Mouse (Mus musculus) kidney, embryonic 15.5 days (tissue): ENCODE data around the gene Tmem203. TPM values are rescaled to one million over a fixed set of nuclear protein-coding genes. Genes with fewer than 3 reads are reported as not detected.

Source experiments
- ATAC-seq: fragments of 200-750 bp; cut with Nextera tagmentation; replicated peaks from 2 replicates; pipeline ENCODE4 v1.8.0; 2017; ENCODE audit warnings: moderate TSS enrichment; ENCODE audit not compliant: low FRiP score
- H3K27ac ChIP-seq: fragments of 300-500 bp; sonication (generic); 2 replicates; pipeline ENCODE4 v1.5.1; 2015; ENCODE audit warnings: mild to moderate bottlenecking, inconsistent platforms
- H3K27me3 ChIP-seq: fragments of 300-500 bp; sonication (generic); 2 replicates; pipeline ENCODE4 v1.6.1; 2015; ENCODE audit warnings: inconsistent platforms
- H3K36me3 ChIP-seq: fragments of 300-500 bp; sonication (generic); 2 replicates; pipeline ENCODE4 v1.6.1; 2015; ENCODE audit warnings: inconsistent platforms
- H3K4me1 ChIP-seq: fragments of 300-500 bp; sonication (generic); 2 replicates; pipeline ENCODE4 v1.6.1; 2015; ENCODE audit warnings: inconsistent platforms
- H3K4me2 ChIP-seq: fragments of 300-500 bp; sonication (generic); 2 replicates; pipeline ENCODE4 v1.6.1; 2015; ENCODE audit warnings: moderate library complexity, mild to moderate bottlenecking, inconsistent platforms
- H3K4me3 ChIP-seq: fragments of 300-500 bp; sonication (generic); replicated peaks from 2 replicates; pipeline ENCODE4 v1.5.1; 2015; ENCODE audit warnings: mild to moderate bottlenecking, inconsistent platforms
- H3K9ac ChIP-seq: fragments of 300-500 bp; sonication (generic); 2 replicates; pipeline ENCODE4 v1.6.1; 2015; ENCODE audit warnings: mild to moderate bottlenecking, inconsistent platforms
- H3K9me3 ChIP-seq: fragments of 300-500 bp; sonication (generic); replicated peaks from 2 replicates; pipeline ENCODE4 v1.6.1; 2016; ENCODE audit warnings: inconsistent platforms
- WGBS: fragments of 180-500 bp; shearing (Covaris S2); methylation state at CpG from one replicate; pipeline ENCODE4 v1.1.7; 2015; ENCODE audit warnings: mixed read lengths; 5-methylcytosine and 5-hydroxymethylcytosine counted together
- polyA plus RNA-seq: library from polyadenylated mRNA; unstranded; fragments of >200 nt; fragmentation: Nextera tagmentation; extraction: Ambion mirVana; gene quantifications from 2 replicates; pipeline ENCODE4 v1.2.1, GENCODE M21; 2015

Tmem203 gene
- polyA plus RNA-seq, 1 experiment from 2014 or later = 23.4 TPM

DNA sequence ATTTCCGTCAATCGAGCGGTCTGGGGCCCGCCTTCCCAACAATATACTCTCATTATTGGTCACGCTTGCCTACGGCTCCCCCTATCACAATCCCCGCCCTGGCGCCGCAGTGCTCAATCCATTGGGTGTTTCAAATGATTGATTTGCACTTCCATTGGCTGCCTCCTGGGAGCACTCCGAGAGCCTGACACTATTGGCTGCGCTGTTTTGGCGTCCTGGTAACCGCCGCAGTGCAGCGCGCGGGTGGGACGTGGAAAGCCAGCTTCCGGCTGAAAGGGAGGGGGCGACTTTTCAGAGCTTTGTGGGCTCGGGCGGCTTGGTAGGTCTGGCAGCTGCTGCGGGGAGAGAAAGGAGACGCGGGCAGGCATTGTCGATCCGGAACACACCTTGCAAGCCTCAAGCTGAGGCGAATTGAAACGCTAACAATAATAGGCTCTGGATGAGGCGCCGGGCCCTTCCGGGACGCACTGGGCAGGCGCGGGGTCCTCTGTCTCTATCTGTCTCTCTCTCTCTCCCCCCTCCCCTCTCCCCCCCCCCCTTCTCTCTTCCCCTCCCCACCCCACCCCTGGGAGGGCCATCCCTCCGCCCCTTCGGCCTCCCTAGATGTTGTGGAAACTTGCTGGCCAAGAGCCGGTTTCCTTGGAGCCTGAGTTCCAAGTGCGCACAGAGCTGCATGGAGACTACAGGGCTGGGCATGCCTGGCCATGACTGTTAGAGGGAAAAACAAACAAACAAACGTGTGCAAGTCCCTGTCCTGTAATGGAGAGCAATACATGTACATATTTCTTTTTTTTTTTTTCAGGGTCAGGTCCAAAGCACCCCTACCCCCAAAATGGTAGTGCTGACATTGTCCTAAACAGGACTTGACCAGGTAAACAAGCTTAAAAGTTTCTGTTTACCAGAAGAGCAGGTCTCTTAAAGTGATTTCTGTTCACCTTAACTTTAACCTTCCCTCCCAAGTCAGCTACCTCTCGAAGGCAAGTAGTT is 30.2 kb upstream of the Tmem203 start:
- ATAC-seq = peak; percentile 96
- H3K4me2 ChIP-seq = peak overlapping the region; percentile 60
- peaks cover 25% of the 10 kb centered on the region for H3K4me1 ChIP-seq
- H3K9ac ChIP-seq = peak overlapping the region; percentile 55
- peak overlapping the region; percentile 72 for H3K4me3 ChIP-seq
- no peaks in the 10 kb centered on the region for H3K9me3 ChIP-seq
- 1% methylated on average over 40 of the region's 41 CpGs for WGBS
- H3K27me3 ChIP-seq = no peaks in the 10 kb centered on the region
- peak overlapping the region; percentile 99 for H3K27ac ChIP-seq
- peaks cover 13% of the 10 kb centered on the region for H3K36me3 ChIP-seq

DNA sequence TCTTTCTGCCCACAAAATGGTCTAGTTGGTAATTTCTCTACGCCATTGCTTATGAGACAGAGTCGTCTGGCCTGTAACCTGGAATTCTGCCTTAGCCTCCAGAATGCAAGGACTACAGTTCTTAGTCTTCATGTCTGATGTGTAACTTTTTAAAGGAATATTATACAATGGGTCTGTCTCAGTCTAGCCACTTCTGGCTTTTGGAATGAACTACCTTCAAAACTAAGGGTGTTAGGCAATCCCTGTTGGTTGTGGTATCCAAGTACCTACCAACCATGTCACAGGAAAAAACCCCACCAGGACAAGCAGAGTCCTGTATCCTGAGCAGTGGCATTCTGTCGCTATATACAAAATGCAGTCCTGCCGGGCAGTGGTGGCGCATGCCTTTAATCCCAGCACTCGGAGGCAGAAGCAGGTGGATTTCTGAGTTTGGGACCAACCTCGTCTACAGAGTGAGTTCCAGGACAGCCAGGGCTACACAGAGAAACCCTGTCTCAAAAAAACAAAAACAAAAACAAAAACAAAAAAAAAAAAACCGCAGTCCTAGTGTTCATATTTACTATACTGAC is 29.3 kb upstream of the Tmem203 start:
- Histone ChIP-seq H3K36me3 (peaks cover 13% of the 10 kb centered on the region), H3K4me2 (peak overlapping the region; percentile 60), H3K27me3 (no peaks in the 10 kb centered on the region), H3K4me1 (peaks cover 25% of the 10 kb centered on the region), H3K9ac (peak overlapping the region; percentile 55; the same call in 1 of the 2 replicates), H3K9me3 (no peaks in the 10 kb centered on the region), H3K4me3 (peak overlapping the region; percentile 72), H3K27ac (peak overlapping the region; percentile 99)
- no peak for ATAC-seq
- 80% methylated on average over 8 of the region's 8 CpGs for WGBS

DNA sequence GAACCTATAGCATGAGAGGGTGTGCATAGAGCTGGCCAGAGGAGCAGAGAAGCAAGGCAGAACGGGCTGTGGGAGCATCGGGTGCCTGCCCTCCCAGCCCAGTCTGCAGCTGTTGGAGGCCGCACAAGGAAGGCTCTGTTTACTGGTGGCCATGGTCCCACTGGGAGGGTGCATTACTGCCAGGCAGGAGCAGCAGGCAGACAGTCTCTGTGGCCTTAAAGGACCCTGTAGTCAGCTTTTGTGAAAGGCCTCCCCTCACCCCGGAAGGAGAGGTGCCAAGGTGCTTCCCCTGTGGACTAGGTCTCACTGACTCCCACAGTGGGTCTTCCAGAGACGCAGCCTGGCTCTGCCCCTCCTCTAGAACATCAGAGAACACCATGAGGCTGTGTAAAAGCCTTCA is 28.4 kb upstream of the Tmem203 start:
- WGBS = 85% methylated on average over 5 of the region's 5 CpGs

DNA sequence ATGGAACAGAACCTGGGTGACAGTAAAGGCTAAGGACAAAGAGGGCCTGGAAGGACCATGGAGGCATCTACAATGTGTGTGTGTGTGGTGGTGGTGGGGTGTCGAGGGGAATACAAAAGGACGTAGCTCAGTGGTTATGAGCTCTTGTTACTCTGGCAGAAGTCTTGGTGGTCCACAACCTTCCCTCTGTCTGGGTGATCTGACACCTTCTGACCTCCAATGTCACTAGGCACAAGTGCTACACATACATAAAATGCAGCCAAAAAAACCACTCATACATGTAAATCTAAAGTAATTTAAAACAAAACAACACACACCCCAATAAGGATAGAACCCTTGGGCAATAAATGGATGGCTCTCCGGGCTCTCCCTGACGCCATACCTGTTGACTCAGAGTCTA is 27.8 kb upstream of the Tmem203 start:
- 0 out of 2 replicates have a peak overlapping the region, but pooled peaks have one; percentile 85 for H3K27ac ChIP-seq
- no peak overlapping the region for H3K4me3 ChIP-seq
- WGBS = 90% methylated on average over 4 of the region's 4 CpGs
- no peak overlapping the region for H3K4me2 ChIP-seq
- no peaks in the 10 kb centered on the region for H3K27me3 ChIP-seq
- no peak for ATAC-seq
- H3K9me3 ChIP-seq = no peaks in the 10 kb centered on the region
- no peak overlapping the region for H3K9ac ChIP-seq
- peaks cover 25% of the 10 kb centered on the region for H3K4me1 ChIP-seq
- H3K36me3 ChIP-seq = no peaks in the 10 kb centered on the region

More for the DNA sequence above, 28.4 kb upstream of the Tmem203 start:
- Histone ChIP-seq H3K27me3 (no peaks in the 10 kb centered on the region), H3K4me2 (no peak overlapping the region), H3K9ac (no peak overlapping the region), H3K4me3 (no peak overlapping the region), H3K36me3 (peaks cover 5% of the 10 kb centered on the region), H3K4me1 (peaks cover 25% of the 10 kb centered on the region), H3K27ac (no peak overlapping the region), H3K9me3 (no peaks in the 10 kb centered on the region)
- ATAC-seq = no peak

DNA sequence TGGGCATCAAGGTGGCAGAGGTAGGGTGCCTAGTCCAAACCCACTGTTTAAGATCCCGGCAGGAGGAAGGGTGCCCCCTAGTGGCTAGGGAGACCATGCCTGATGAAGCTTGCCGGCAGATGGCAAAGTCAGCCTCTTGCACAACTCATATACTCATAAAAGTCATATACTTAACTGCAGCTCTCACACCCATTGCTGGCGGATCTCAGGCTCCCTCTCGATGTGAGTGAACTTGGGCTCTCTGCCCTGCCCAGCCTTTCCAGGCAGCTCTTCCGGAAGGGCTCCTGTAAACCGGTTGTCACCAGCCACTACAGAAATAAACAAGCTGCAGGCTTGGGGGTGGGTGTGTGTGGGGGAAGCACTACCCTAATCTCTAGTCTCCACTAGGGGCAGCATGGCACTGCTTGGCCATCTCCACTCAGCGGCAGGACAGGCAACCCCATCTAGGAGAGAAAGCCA is 26.8 kb upstream of the Tmem203 start:
- peak overlapping the region; percentile 85 for H3K27ac ChIP-seq
- peak overlapping the region; percentile 55 for H3K4me2 ChIP-seq
- WGBS = 2% methylated on average over 7 of the region's 7 CpGs
- H3K36me3 ChIP-seq = no peaks in the 10 kb centered on the region
- H3K9me3 ChIP-seq = no peaks in the 10 kb centered on the region
- 0 out of 2 replicates have a peak overlapping the region, but pooled peaks have one; percentile 21 for H3K9ac ChIP-seq
- ATAC-seq = peak; percentile 24
- H3K4me1 ChIP-seq = peaks cover 18% of the 10 kb centered on the region
- H3K4me3 ChIP-seq = peak overlapping the region; percentile 31
- H3K27me3 ChIP-seq = no peaks in the 10 kb centered on the region

DNA sequence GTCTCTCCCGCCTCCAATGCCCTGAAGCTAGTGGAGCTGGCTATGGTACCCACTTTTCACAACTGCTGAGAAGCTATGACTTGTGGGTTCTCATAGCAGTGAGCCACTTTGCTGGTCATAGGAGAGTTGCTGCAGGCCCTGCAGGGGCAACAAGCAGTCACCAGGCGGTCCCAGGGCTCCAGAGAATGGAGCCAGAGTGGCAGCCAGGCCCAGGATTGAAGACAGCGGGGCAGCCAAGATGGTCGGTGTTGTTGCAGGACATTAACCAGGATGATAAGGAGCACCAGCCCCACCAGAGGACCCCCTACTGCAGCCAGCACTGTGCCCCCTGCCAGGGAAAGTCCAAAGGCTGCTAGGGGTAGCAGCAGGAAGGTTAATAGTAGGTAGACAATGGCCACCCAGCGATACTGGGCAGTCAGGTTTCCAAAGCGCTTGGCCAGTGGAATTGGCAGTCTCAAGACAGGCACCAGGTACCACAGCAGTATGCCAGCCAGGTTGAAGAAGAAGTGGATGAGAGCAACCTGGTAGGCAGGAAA is 26.2 kb upstream of the Tmem203 start:
- peak overlapping the region; percentile 55 for H3K4me2 ChIP-seq
- WGBS = 69% methylated on average over 6 of the region's 6 CpGs

DNA sequence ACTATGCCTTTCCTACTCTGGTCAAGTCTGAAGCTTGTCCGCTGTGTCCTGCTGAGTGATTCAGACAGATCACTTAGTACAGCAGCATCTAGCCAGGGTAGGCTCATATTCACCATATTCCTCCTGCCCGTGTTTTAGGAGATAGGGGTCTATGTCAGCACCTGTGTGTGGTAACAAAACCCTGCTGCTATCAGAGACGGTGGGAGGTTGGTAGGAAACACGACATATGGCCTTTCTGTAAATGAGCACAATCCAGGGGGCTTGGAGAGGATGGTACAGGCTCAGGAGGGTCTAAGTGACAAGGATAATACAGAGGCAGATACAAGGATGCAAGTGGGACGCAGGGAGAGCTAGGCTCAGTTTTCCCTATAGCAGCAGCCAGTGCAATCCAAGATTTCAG is 25.7 kb upstream of the Tmem203 start:
- no peaks in the 10 kb centered on the region for H3K9me3 ChIP-seq
- WGBS = 78% methylated on average over 5 of the region's 5 CpGs
- no peak overlapping the region for H3K9ac ChIP-seq
- no peak overlapping the region for H3K27ac ChIP-seq
- H3K27me3 ChIP-seq = no peaks in the 10 kb centered on the region
- peaks cover 18% of the 10 kb centered on the region for H3K4me1 ChIP-seq
- ATAC-seq = no peak
- no peak overlapping the region for H3K4me3 ChIP-seq
- no peaks in the 10 kb centered on the region for H3K36me3 ChIP-seq
- H3K4me2 ChIP-seq = no peak overlapping the region

More for the DNA sequence above, 26.2 kb upstream of the Tmem203 start:
- Histone ChIP-seq H3K27ac (no peak overlapping the region), H3K4me1 (peaks cover 16% of the 10 kb centered on the region), H3K4me3 (0 out of 2 replicates have a peak overlapping the region, but pooled peaks have one; percentile 31), H3K9me3 (no peaks in the 10 kb centered on the region), H3K9ac (no peak overlapping the region), H3K27me3 (no peaks in the 10 kb centered on the region), H3K36me3 (no peaks in the 10 kb centered on the region)
- ATAC-seq = no peak

DNA sequence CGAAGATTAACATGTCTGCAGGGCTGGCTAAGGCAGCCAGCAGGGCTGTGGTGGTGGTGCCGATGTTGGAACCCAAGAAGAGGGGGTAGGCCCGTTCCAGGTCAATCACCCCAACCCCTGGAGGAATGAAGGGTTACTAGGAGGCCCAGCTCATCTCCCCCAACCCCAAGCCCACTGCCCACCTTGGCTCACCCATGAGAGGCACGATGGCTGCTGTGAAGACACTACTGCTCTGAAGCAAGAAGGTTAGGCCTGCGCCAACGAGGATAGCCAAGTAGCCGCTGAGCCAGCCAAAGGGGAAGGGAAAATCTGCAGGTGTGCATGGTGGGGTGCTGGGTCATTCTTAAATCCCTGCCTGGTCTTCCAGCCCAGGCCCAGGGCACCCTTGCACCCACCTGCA is 24.7 kb upstream of the Tmem203 start:
- H3K4me2 ChIP-seq = no peak overlapping the region
- H3K27me3 ChIP-seq = no peaks in the 10 kb centered on the region
- H3K9ac ChIP-seq = no peak overlapping the region
- H3K4me3 ChIP-seq = no peak overlapping the region
- 80% methylated on average over 7 of the region's 7 CpGs for WGBS
- no peaks in the 10 kb centered on the region for H3K36me3 ChIP-seq
- H3K27ac ChIP-seq = no peak overlapping the region
- H3K4me1 ChIP-seq = peaks cover 15% of the 10 kb centered on the region
- ATAC-seq = no peak
- H3K9me3 ChIP-seq = no peaks in the 10 kb centered on the region

DNA sequence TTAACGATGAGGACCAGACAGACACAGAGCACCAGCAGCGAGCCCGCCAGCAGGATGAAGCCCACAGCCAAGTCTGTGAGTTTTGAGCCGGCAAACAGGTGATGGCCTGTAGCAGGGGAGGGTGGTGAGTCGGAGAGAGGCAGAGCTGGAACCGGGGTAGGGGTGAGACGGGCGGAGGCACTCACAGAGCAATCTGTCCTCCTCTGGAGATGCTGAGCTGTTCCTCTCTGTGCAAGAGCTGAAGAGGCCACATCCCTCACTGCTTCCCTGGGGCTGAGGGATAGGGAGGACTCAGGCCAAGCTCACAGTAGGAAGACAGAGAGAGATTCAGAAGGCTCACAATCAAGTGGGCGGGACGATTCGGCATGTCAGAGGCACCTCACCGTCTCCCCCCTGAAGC is 24.2 kb upstream of the Tmem203 start:
- ATAC-seq = no peak
- WGBS = 60% methylated on average over 12 of the region's 12 CpGs
- Histone ChIP-seq H3K27me3 (no peaks in the 10 kb centered on the region), H3K9me3 (no peaks in the 10 kb centered on the region), H3K36me3 (no peaks in the 10 kb centered on the region), H3K27ac (no peak overlapping the region), H3K4me3 (no peak overlapping the region), H3K4me1 (peaks cover 10% of the 10 kb centered on the region), H3K9ac (no peak overlapping the region), H3K4me2 (no peak overlapping the region)

DNA sequence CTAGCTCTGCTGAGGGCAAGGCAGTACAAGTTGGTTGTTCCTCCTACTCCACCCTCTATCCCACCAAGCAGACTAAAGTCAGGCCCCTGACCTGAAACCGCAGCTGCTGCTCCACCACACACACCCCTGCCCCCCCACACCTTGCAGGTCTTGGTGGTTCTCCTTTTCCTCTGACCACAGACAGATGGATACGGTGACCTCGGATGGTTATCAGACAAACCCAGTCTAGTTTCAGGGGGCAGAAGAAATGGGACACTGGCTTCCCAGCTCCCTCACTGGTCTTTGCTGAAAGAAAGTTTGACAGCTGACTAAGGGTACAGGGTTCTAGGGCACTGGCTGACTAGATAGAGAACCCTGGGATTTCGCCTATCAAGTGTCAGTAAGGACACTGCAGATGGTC is 21.8 kb upstream of the Tmem203 start:
- Histone ChIP-seq H3K27me3 (no peaks in the 10 kb centered on the region), H3K4me3 (no peak overlapping the region), H3K9me3 (no peaks in the 10 kb centered on the region), H3K36me3 (no peaks in the 10 kb centered on the region), H3K4me2 (no peak overlapping the region), H3K4me1 (peaks cover 12% of the 10 kb centered on the region), H3K27ac (no peak overlapping the region), H3K9ac (no peak overlapping the region)
- ATAC-seq = no peak
- 76% methylated on average over 4 of the region's 4 CpGs for WGBS

DNA sequence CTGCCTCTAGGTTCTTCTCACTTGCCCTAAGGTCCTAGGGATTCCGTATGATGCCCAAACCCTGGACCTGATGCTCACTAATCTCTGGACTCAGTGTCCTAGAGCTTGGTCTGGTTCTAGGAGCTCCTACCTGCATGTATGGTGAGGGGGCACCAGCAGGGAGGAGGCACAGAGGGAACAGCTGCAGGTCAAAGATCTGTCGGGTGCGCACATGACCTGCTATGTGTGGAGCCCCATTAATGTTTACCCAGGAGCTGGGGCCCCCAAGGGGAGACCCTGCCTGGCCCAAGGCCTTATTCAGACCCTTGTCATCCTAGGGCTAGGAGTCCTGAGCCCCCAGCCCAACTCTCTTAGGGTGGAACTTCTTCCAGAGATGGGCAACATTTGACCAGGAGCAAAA is 21.2 kb upstream of the Tmem203 start, which contains the start of gene Slc34a3:
Gene Slc34a3 (minus strand): TSS at position 315 of the 400 bp plus-strand sequence.
- no peak within 1 kb of the TSS for H3K4me3 ChIP-seq
- H3K36me3 ChIP-seq = no peaks in the 10 kb centered on the region
- WGBS = 75% methylated on average over 3 of the region's 3 CpGs

More for the DNA sequence above, 21.2 kb upstream of the Tmem203 start, which contains the start of gene Slc34a3:
- Histone ChIP-seq H3K4me1 (peaks cover 9% of the 10 kb centered on the region), H3K9ac (no peak within 1 kb of the TSS), H3K9me3 (no peaks in the 10 kb centered on the region), H3K27me3 (no peaks in the 10 kb centered on the region), H3K4me2 (no peak within 1 kb of the TSS), H3K27ac (peak within 1 kb of the TSS; percentile 61)
- no peak for ATAC-seq
